Mouse (Mus musculus): ENCODE measurements around the gene Thap4. TPM values are rescaled to one million over a fixed set of nuclear protein-coding genes. Genes with fewer than 3 reads are reported as not detected.

Thap4 gene
- 16.5 and 17.2 TPM in 2 replicates for polyA plus RNA-seq (2012; rRNA removed)

DNA sequence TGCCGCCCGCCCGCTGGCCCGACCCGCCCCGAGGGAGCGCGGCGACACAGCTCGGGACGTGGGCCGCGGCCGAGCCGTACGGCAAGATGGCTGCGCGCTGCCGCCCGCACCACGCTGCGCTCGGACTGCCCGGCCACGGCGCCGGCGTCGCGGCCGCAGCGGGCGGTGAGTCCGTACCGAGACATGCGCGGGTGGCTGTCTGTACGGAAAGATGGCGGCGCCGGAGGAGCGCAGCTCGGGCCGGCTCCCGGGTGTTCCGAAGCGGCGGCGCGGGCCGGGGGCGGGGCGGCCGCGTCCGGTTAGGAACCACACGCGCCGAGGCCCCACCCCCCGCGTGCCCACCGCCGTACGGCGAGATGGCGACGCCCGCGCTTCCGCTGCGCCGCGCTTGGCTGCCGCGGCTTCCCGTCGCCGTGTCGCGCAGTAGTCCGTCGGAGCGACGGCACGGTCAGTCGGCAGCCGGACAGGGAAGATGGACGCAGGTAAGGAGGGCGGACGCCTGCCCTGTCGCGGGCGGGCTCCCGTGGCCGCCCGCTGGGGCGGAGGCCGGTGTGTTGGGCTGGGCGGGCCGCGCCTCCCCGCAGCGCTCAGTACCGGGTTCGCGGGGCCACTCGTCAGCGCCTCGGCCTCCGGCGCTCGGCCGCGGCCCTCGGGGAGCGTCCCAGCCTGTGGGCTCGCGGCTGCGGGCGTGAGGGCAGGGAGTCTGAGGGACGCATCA is at the start of gene Thap4:
Gene Thap4, minus strand, starts transcription at position 292 of the 718 bp plus-strand sequence.
- DNase-seq (ENCODE audit: low read depth in 1 of 2, low spot score in 2 of 2), result peak; percentile 45 to 86
- Histone ChIP-seq H3K27ac (ENCODE audit: insufficient read depth, low read length) (peak within 1 kb of the TSS; percentile 83), H3K4me3 (ENCODE audit: extremely low read depth, insufficient read depth, insufficient read length) (peak within 1 kb of the TSS; percentile 98), H3K27me3 (ENCODE audit: control insufficient read depth, insufficient read depth, low read length) (no peaks in the 10 kb centered on the region), H3K4me1 (ENCODE audit: control insufficient read depth, insufficient read depth, insufficient read length) (peaks cover 5% of the 10 kb centered on the region; the same call in 1 of the 2 replicates), H3K36me3 (ENCODE audit: control insufficient read depth, insufficient read depth, low read length) (peaks cover 9% of the 10 kb centered on the region)
- WGBS, result 1% methylated on average over 121 of the region's 121 CpGs
- peak; percentile 62 for TF ChIP-seq POLR2A (IDR thresholded peaks at IDR 0.05; ENCODE audit: low read depth, low read length)
- no peak for TF ChIP-seq CTCF (IDR thresholded peaks at IDR 0.05; ENCODE audit: extremely low read depth, insufficient read depth, insufficient read length, insufficient replicate concordance)

GRCm38 (mm10) chr1:93803556-93804507 is 49.2 kb upstream of the Thap4 start, which contains the start of gene Ing5:
Gene Ing5 (plus strand): TSS chr1:93803965.
- Histone ChIP-seq H3K4me1 (ENCODE audit: control insufficient read depth, insufficient read depth, insufficient read length) (peaks cover 10% of the 10 kb centered on the region), H3K27me3 (ENCODE audit: control insufficient read depth, insufficient read depth, low read length) (no peaks in the 10 kb centered on the region), H3K27ac (ENCODE audit: insufficient read depth, low read length) (peak within 1 kb of the TSS; percentile 98), H3K4me3 (ENCODE audit: extremely low read depth, insufficient read depth, insufficient read length) (peak within 1 kb of the TSS; percentile 86), H3K36me3 (ENCODE audit: control insufficient read depth, insufficient read depth, low read length) (peaks cover 9% of the 10 kb centered on the region)
- peak; percentile 96 for TF ChIP-seq CTCF (IDR thresholded peaks at IDR 0.05; ENCODE audit: extremely low read depth, insufficient read depth, insufficient read length, insufficient replicate concordance)
- peak; percentile 63 for TF ChIP-seq POLR2A (IDR thresholded peaks at IDR 0.05; ENCODE audit: low read depth, low read length)
- WGBS, result under 1% methylated on average over 94 of the region's 94 CpGs
- DNase-seq (ENCODE audit: low read depth in 1 of 2, low spot score in 2 of 2), result peak; percentile 94 to 100

- no peak for DNase-seq (ENCODE audit: low read depth in 1 of 2, low spot score in 2 of 2)
- peaks cover 6% of the 10 kb centered on the region for H3K36me3 ChIP-seq (ENCODE audit: control insufficient read depth, insufficient read depth, low read length)
- no peaks in the 10 kb centered on the region for H3K27me3 ChIP-seq (ENCODE audit: control insufficient read depth, insufficient read depth, low read length)
- TF ChIP-seq POLR2A (IDR thresholded peaks at IDR 0.05; ENCODE audit: low read depth, low read length), result no peak
- TF ChIP-seq CTCF (IDR thresholded peaks at IDR 0.05; ENCODE audit: extremely low read depth, insufficient read depth, insufficient read length, insufficient replicate concordance), result no peak
- 70% methylated on average over 5 of the region's 5 CpGs for whole genome bisulfite sequencing
- no peak overlapping the region for H3K27ac ChIP-seq (ENCODE audit: insufficient read depth, low read length)
- no peak overlapping the region for H3K4me3 ChIP-seq (ENCODE audit: extremely low read depth, insufficient read depth, insufficient read length)
- peaks cover 10% of the 10 kb centered on the region for H3K4me1 ChIP-seq (ENCODE audit: control insufficient read depth, insufficient read depth, insufficient read length)
Measured at GRCm38 (mm10) chr1:93802771-93803170, 48.1 kb upstream of the Thap4 start.

GRCm38 (mm10) chr1:93801741-93802238 is 47.1 kb upstream of the Thap4 start, which contains the start of gene Dtymk:
Gene Dtymk (minus strand): TSS chr1:93801934.
- Histone ChIP-seq H3K4me1 (ENCODE audit: control insufficient read depth, insufficient read depth, insufficient read length) (peaks cover 10% of the 10 kb centered on the region), H3K36me3 (ENCODE audit: control insufficient read depth, insufficient read depth, low read length) (peaks cover 6% of the 10 kb centered on the region), H3K4me3 (ENCODE audit: extremely low read depth, insufficient read depth, insufficient read length) (peak within 1 kb of the TSS; percentile 90), H3K27me3 (ENCODE audit: control insufficient read depth, insufficient read depth, low read length) (no peaks in the 10 kb centered on the region), H3K27ac (ENCODE audit: insufficient read depth, low read length) (peak within 1 kb of the TSS; percentile 88)
- DNase-seq (ENCODE audit: low read depth in 1 of 2, low spot score in 2 of 2), result peak; percentile 87 to 91
- WGBS, result under 1% methylated on average over 42 of the region's 42 CpGs
- peak; percentile 31; the same call in 1 of the 2 replicates for TF ChIP-seq POLR2A (IDR thresholded peaks at IDR 0.05; ENCODE audit: low read depth, low read length)
- TF ChIP-seq CTCF (IDR thresholded peaks at IDR 0.05; ENCODE audit: extremely low read depth, insufficient read depth, insufficient read length, insufficient replicate concordance), result peak; percentile 13; the same call in 1 of the 2 replicates

DNA sequence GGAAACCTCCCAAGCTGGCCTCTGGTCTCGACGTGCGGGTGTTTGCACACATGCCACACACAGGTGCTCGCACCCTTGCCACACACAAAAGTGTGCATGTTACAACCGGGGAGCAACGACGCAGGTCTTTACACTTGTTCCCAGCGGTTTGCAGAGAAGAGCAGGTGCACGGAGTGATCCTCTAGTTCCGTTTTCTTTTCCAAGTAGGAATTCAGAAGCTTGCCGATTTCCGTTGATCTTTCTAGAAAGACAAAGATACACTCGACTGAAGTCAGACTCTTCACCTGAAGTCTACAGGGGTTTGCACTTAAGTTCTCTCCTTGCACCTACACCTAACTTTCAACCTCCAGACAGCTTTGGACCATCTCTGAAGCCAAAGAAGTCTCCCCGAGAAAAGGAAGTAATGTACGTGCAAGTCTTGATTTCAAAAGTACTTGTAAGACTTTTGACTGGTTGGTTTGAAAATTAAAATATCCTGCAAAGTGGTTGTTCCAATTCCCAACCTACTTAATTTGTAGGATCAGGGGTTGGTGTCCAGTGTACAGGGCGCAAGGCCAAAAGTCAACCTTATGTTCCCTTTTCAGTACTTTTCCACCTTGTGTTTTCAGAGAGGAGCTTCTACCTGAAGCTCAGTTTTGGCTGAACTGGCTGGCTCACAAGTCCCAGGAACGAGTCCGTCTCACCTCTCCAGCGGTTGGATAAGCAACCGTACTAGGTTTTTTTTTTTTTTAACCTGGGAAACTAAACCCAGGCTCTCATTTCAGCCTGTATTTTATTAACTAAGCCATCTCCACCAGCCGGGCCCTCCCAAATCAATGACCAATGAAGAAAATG is 46.2 kb upstream of the Thap4 start:
- Histone ChIP-seq H3K36me3 (ENCODE audit: control insufficient read depth, insufficient read depth, low read length) (peaks cover 2% of the 10 kb centered on the region), H3K4me3 (ENCODE audit: extremely low read depth, insufficient read depth, insufficient read length) (peak overlapping the region; percentile 90), H3K27me3 (ENCODE audit: control insufficient read depth, insufficient read depth, low read length) (no peaks in the 10 kb centered on the region), H3K4me1 (ENCODE audit: control insufficient read depth, insufficient read depth, insufficient read length) (peaks cover 10% of the 10 kb centered on the region), H3K27ac (ENCODE audit: insufficient read depth, low read length) (peak overlapping the region; percentile 64; the same call in 1 of the 2 replicates)
- WGBS, result 64% methylated on average over 21 of the region's 21 CpGs
- no peak for TF ChIP-seq CTCF (IDR thresholded peaks at IDR 0.05; ENCODE audit: extremely low read depth, insufficient read depth, insufficient read length, insufficient replicate concordance)
- TF ChIP-seq POLR2A (IDR thresholded peaks at IDR 0.05; ENCODE audit: low read depth, low read length), result no peak
- DNase-seq (ENCODE audit: low read depth in 1 of 2, low spot score in 2 of 2), result no peak

DNA sequence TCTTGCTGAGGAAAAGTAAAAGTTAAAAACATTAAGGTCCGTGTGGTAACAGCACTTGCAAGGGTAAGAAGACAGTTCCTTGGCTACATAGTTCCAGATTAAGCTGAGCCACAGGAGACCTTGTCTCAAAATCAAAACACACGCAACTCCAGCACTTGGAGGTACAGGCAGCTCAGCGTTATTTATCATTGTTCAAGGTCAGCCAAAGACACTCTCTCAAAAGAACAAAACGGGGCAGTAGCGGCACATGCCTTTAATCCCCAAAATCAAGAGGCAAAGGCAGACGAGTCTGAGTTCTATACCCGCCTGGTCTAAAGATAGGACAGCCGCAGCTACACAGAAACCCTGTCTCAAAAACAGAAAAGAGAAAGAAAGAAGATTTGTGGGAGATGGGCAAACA is 41.2 kb upstream of the Thap4 start:
- 89% methylated on average over 8 of the region's 8 CpGs for WGBS
- peaks cover 16% of the 10 kb centered on the region for H3K36me3 ChIP-seq (ENCODE audit: control insufficient read depth, insufficient read depth, low read length)
- no peak for DNase-seq (ENCODE audit: low read depth in 1 of 2, low spot score in 2 of 2)
- H3K4me3 ChIP-seq (ENCODE audit: extremely low read depth, insufficient read depth, insufficient read length), result no peak overlapping the region
- no peaks in the 10 kb centered on the region for H3K4me1 ChIP-seq (ENCODE audit: control insufficient read depth, insufficient read depth, insufficient read length)
- no peaks in the 10 kb centered on the region for H3K27me3 ChIP-seq (ENCODE audit: control insufficient read depth, insufficient read depth, low read length)
- TF ChIP-seq CTCF (IDR thresholded peaks at IDR 0.05; ENCODE audit: extremely low read depth, insufficient read depth, insufficient read length, insufficient replicate concordance), result no peak
- no peak for TF ChIP-seq POLR2A (IDR thresholded peaks at IDR 0.05; ENCODE audit: low read depth, low read length)
- H3K27ac ChIP-seq (ENCODE audit: insufficient read depth, low read length), result no peak overlapping the region

Measured in spleen, adult 2 months (tissue).